Mouse (Mus musculus) gastrocnemius, adult 2 months (tissue): Measurements from ENCODE around the gene Tango6. TPM values are rescaled to one million over a fixed set of nuclear protein-coding genes. Genes with fewer than 3 reads are reported as not detected.

ENCODE experiments used
- DNase-seq: peaks from one replicate; pipeline ENCODE4 v3.0.0; 2022
- H3K27ac ChIP-seq: fragments of 200-600 bp; 2 replicates; pipeline ENCODE4 v1.8.1; 2022; ENCODE audit warnings: mild to moderate bottlenecking
- H3K4me3 ChIP-seq: fragments of 200-600 bp; 2 replicates; pipeline ENCODE4 v1.8.1; 2022; ENCODE audit warnings: mild to moderate bottlenecking, moderate library complexity
- CTCF ChIP-seq: fragments of 200-600 bp; IDR thresholded peaks from 2 replicates; pipeline ENCODE4 v1.8.1; 2022; ENCODE audit warnings: antibody characterized with exemption, mild to moderate bottlenecking, moderate library complexity
- intact Hi-C: fragments of 180-260 bp; cut with DNase I; formaldehyde crosslinking; loops from one replicate; pipeline ENCODE4 v1.15.1; 2025
- total RNA-seq, 2 experiments: library from RNA; stranded (reverse); gene quantifications; 2 replicates each; pipeline ENCODE4 v1.2.3; 2021

Gene Tango6
- total RNA-seq, 2 experiments from 2014 or later = 12.2 to 12.7 TPM

GRCm38 (mm10) chr8:106887336-106888189 is 204.7 kb downstream of the Tango6 start:
- DNase-seq = peak; percentile 82
- intact Hi-C loops = loop anchor here (1.0 to 5.0 kb wide), 3 partner anchors 17 to 190 kb away; partner anchors contain the start of gene Has3
- H3K4me3 ChIP-seq = no peak overlapping the region

GRCm38 (mm10) chr8:106888803-106889202 is 205.9 kb downstream of the Tango6 start:
- DNase-seq = no peak
- no peak for TF ChIP-seq CTCF
- H3K27ac ChIP-seq = peak overlapping the region; percentile 46; the same call in 1 of the 2 replicates
- intact Hi-C loops = loop anchor here (5.0 kb wide), 1 partner anchor 192 kb away; no protein-coding TSS in a partner anchor
- no peak overlapping the region for H3K4me3 ChIP-seq

More at GRCm38 (mm10) chr8:106887336-106888189, 204.7 kb downstream of the Tango6 start:
- H3K27ac ChIP-seq = peak overlapping the region; percentile 56
- peak; percentile 93 for TF ChIP-seq CTCF

- TF ChIP-seq CTCF = no peak
- intact Hi-C loops = no loop called here
- Histone ChIP-seq H3K27ac (peak overlapping the region; percentile 92), H3K4me3 (peak overlapping the region; percentile 97)
- no peak for DNase-seq
Measured at GRCm38 (mm10) chr8:106892210-106892805, 209.4 kb downstream of the Tango6 start.

GRCm38 (mm10) chr8:106892806-106893451 is 210.1 kb downstream of the Tango6 start:
- intact Hi-C loops = no loop called here
- DNase-seq = no peak
- Histone ChIP-seq H3K27ac (peak overlapping the region; percentile 92), H3K4me3 (peak overlapping the region; percentile 97)
- no peak for TF ChIP-seq CTCF

GRCm38 (mm10) chr8:106893481-106894156 is 210.8 kb downstream of the Tango6 start, which contains the start of gene Utp4:
Gene Utp4, plus strand, starts transcription at chr8:106893636.
- H3K27ac ChIP-seq = peak within 1 kb of the TSS; percentile 92
- intact Hi-C loops = no loop called here

GRCm38 (mm10) chr8:106899473-106899872 is 216.6 kb downstream of the Tango6 start:
- Histone ChIP-seq H3K27ac (no peak overlapping the region), H3K4me3 (no peak overlapping the region)
- peak; percentile 21 for DNase-seq
- intact Hi-C loops = no loop called here
- TF ChIP-seq CTCF = no peak

More at GRCm38 (mm10) chr8:106893481-106894156, 210.8 kb downstream of the Tango6 start, which contains the start of gene Utp4:
- peak; percentile 94 for DNase-seq
- TF ChIP-seq CTCF = no peak
- peak within 1 kb of the TSS; percentile 97 for H3K4me3 ChIP-seq

Other genes starting within 250 kb of the Tango6 start
- not detected for gene 6030452D12Rik, start 182.5 kb upstream of the Tango6 start, total RNA-seq
- gene Cdh3, start 172.2 kb upstream of the Tango6 start, total RNA-seq = under 1 TPM in 1 of 2 experiments, not detected in 1; 0.06 TPM
- gene Gm10073, start 109.6 kb upstream of the Tango6 start, total RNA-seq = 100 to 1,000 TPM in 1 of 2 experiments, 10 to 100 TPM in 1; 92.2 to 103 TPM
- under 1 TPM; 0.17 to 0.51 TPM for gene Cdh1, start 79.7 kb upstream of the Tango6 start, total RNA-seq
- under 1 TPM; 0.56 to 0.59 TPM for gene Has3, start 187.2 kb downstream of the Tango6 start, total RNA-seq
- 10 to 100 TPM; 20.1 to 24.0 TPM for gene Utp4, start 210.6 kb downstream of the Tango6 start, total RNA-seq